Mouse (Mus musculus): ENCODE data around the gene Slc6a12. TPM values are rescaled to one million over a fixed set of nuclear protein-coding genes. Genes with fewer than 3 reads are reported as not detected.

The Slc6a12 gene
- total and polyA plus RNA-seq, 2 experiments from 2014 or later = 2.8 to 5.0 TPM

GRCm38 (mm10) chr6:121343771-121344123 lies 871 bp downstream of the Slc6a12 start:
- H3K36me3 ChIP-seq (ENCODE audit: insufficient read depth) = no peaks in the 10 kb centered on the region
- DNase-seq (no peak), ATAC-seq (no peak)
- H3K27ac ChIP-seq (ENCODE audit: low read depth, low read length) = no peak overlapping the region
- 0 out of 2 replicates have a peak, but pooled peaks cover 3% of the 10 kb centered on the region for H3K4me1 ChIP-seq (ENCODE audit: insufficient read depth)
- H3K4me3 ChIP-seq (ENCODE audit: low read depth, low read length) = no peak overlapping the region
- H3K9ac ChIP-seq = no peak overlapping the region
- WGBS = 76% methylated on average over 6 of the region's 6 CpGs
- no peaks in the 10 kb centered on the region for H3K9me3 ChIP-seq (ENCODE audit: low read length)
- no peak for TF ChIP-seq CTCF (IDR thresholded peaks at IDR 0.05; ENCODE audit: low read depth)
- H3K4me2 ChIP-seq (ENCODE audit: low read depth) = no peak overlapping the region
- no peaks in the 10 kb centered on the region for H3K27me3 ChIP-seq (ENCODE audit: insufficient read depth, low read length)

GRCm38 (mm10) chr6:121344329-121344728 lies 1.5 kb downstream of the Slc6a12 start:
- H3K36me3 ChIP-seq (ENCODE audit: insufficient read depth) = no peaks in the 10 kb centered on the region
- H3K27me3 ChIP-seq (ENCODE audit: insufficient read depth, low read length) = no peaks in the 10 kb centered on the region
- no peak overlapping the region for H3K9ac ChIP-seq
- 0 out of 2 replicates have a peak, but pooled peaks cover 3% of the 10 kb centered on the region for H3K4me1 ChIP-seq (ENCODE audit: insufficient read depth)
- no peak overlapping the region for H3K4me2 ChIP-seq (ENCODE audit: low read depth)
- no peak overlapping the region for H3K27ac ChIP-seq (ENCODE audit: low read depth, low read length)
- no peak for ATAC-seq
- no peak overlapping the region for H3K4me3 ChIP-seq (ENCODE audit: low read depth, low read length)
- TF ChIP-seq CTCF (IDR thresholded peaks at IDR 0.05; ENCODE audit: low read depth) = no peak
- DNase-seq = no peak
- 71% methylated on average over 5 of the region's 5 CpGs for WGBS
- H3K9me3 ChIP-seq (ENCODE audit: low read length) = no peaks in the 10 kb centered on the region

DNA sequence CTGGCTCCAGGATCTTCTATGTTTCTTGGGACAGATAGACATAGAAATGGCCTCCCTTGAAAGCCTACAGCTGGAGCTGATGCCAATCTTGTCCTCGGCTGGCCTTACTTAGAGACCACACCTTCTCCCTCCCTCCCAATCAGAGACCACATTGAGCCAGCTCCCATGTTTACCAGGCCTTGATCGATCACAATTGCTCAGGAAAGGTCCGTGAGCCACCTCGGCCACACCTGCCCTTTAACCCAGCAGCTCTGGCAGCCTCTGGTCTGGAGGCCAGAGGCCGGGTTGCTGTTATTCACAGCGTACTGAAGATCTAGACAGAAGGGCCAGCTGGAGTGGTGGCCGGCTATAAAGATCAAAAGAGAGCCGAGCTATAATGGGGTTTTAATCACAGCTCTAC lies 3.6 kb downstream of the Slc6a12 start:
- no peaks in the 10 kb centered on the region for H3K27me3 ChIP-seq (ENCODE audit: insufficient read depth, low read length)
- H3K9me3 ChIP-seq (ENCODE audit: low read length) = no peaks in the 10 kb centered on the region
- ATAC-seq (0 out of 2 replicates have a peak, but pooled peaks have one; percentile 18), DNase-seq (no peak)
- no peak for TF ChIP-seq CTCF (IDR thresholded peaks at IDR 0.05; ENCODE audit: low read depth)
- H3K27ac ChIP-seq (ENCODE audit: low read depth, low read length) = no peak overlapping the region
- 0 out of 2 replicates have a peak, but pooled peaks cover 3% of the 10 kb centered on the region for H3K4me1 ChIP-seq (ENCODE audit: insufficient read depth)
- H3K9ac ChIP-seq = no peak overlapping the region
- no peak overlapping the region for H3K4me3 ChIP-seq (ENCODE audit: low read depth, low read length)
- H3K36me3 ChIP-seq (ENCODE audit: insufficient read depth) = no peaks in the 10 kb centered on the region
- WGBS = 37% methylated on average over 8 of the region's 8 CpGs
- no peak overlapping the region for H3K4me2 ChIP-seq (ENCODE audit: low read depth)

GRCm38 (mm10) chr6:121352276-121352675 lies 9.4 kb downstream of the Slc6a12 start:
- Histone ChIP-seq H3K36me3 (ENCODE audit: insufficient read depth) (no peaks in the 10 kb centered on the region), H3K4me3 (ENCODE audit: low read depth, low read length) (no peak overlapping the region), H3K4me2 (ENCODE audit: low read depth) (no peak overlapping the region), H3K27ac (ENCODE audit: low read depth, low read length) (no peak overlapping the region), H3K9ac (no peak overlapping the region), H3K4me1 (ENCODE audit: insufficient read depth) (no peaks in the 10 kb centered on the region), H3K27me3 (ENCODE audit: insufficient read depth, low read length) (no peaks in the 10 kb centered on the region), H3K9me3 (ENCODE audit: low read length) (no peaks in the 10 kb centered on the region)
- ATAC-seq = no peak
- 10% methylated on average over 2 of the region's 2 CpGs for WGBS
- TF ChIP-seq CTCF (IDR thresholded peaks at IDR 0.05; ENCODE audit: low read depth) = no peak
- DNase-seq = no peak

- no peak for TF ChIP-seq CTCF (IDR thresholded peaks at IDR 0.05; ENCODE audit: low read depth)
- Histone ChIP-seq H3K36me3 (ENCODE audit: insufficient read depth) (no peaks in the 10 kb centered on the region), H3K27me3 (ENCODE audit: insufficient read depth, low read length) (no peaks in the 10 kb centered on the region), H3K9me3 (ENCODE audit: low read length) (no peaks in the 10 kb centered on the region), H3K4me2 (ENCODE audit: low read depth) (no peak overlapping the region), H3K4me3 (ENCODE audit: low read depth, low read length) (no peak overlapping the region), H3K9ac (no peak overlapping the region), H3K4me1 (ENCODE audit: insufficient read depth) (no peaks in the 10 kb centered on the region), H3K27ac (ENCODE audit: low read depth, low read length) (no peak overlapping the region)
- DNase-seq (no peak), ATAC-seq (no peak)
- WGBS = 91% methylated on average over 1 of the region's 1 CpGs
Observed at GRCm38 (mm10) chr6:121356041-121356440, 13.2 kb downstream of the Slc6a12 start.

- DNase-seq = no peak
- Histone ChIP-seq H3K9ac (no peak overlapping the region), H3K4me1 (ENCODE audit: insufficient read depth) (no peaks in the 10 kb centered on the region), H3K36me3 (ENCODE audit: insufficient read depth) (no peaks in the 10 kb centered on the region), H3K9me3 (ENCODE audit: low read length) (no peaks in the 10 kb centered on the region), H3K4me3 (ENCODE audit: low read depth, low read length) (no peak overlapping the region), H3K27ac (ENCODE audit: low read depth, low read length) (no peak overlapping the region), H3K27me3 (ENCODE audit: insufficient read depth, low read length) (no peaks in the 10 kb centered on the region), H3K4me2 (ENCODE audit: low read depth) (no peak overlapping the region)
- WGBS = 63% methylated on average over 6 of the region's 6 CpGs
- TF ChIP-seq CTCF (IDR thresholded peaks at IDR 0.05; ENCODE audit: low read depth) = no peak
- ATAC-seq = no peak
Observed at GRCm38 (mm10) chr6:121357232-121357631, 14.4 kb downstream of the Slc6a12 start.

- Histone ChIP-seq H3K4me1 (ENCODE audit: insufficient read depth) (no peaks in the 10 kb centered on the region), H3K27ac (ENCODE audit: low read depth, low read length) (no peak overlapping the region), H3K4me2 (ENCODE audit: low read depth) (no peak overlapping the region), H3K9ac (no peak overlapping the region), H3K36me3 (ENCODE audit: insufficient read depth) (no peaks in the 10 kb centered on the region), H3K4me3 (ENCODE audit: low read depth, low read length) (no peak overlapping the region), H3K27me3 (ENCODE audit: insufficient read depth, low read length) (no peaks in the 10 kb centered on the region), H3K9me3 (ENCODE audit: low read length) (no peaks in the 10 kb centered on the region)
- no peak for ATAC-seq
- 79% methylated on average over 6 of the region's 6 CpGs for WGBS
- TF ChIP-seq CTCF (IDR thresholded peaks at IDR 0.05; ENCODE audit: low read depth) = no peak
- DNase-seq = no peak
Observed at GRCm38 (mm10) chr6:121363061-121363460, 20.2 kb downstream of the Slc6a12 start.

- Histone ChIP-seq H3K4me1 (ENCODE audit: insufficient read depth) (no peaks in the 10 kb centered on the region), H3K9me3 (ENCODE audit: low read length) (no peaks in the 10 kb centered on the region), H3K4me3 (ENCODE audit: low read depth, low read length) (no peak overlapping the region), H3K9ac (no peak overlapping the region), H3K27ac (ENCODE audit: low read depth, low read length) (no peak overlapping the region), H3K27me3 (ENCODE audit: insufficient read depth, low read length) (no peaks in the 10 kb centered on the region), H3K36me3 (ENCODE audit: insufficient read depth) (no peaks in the 10 kb centered on the region), H3K4me2 (ENCODE audit: low read depth) (no peak overlapping the region)
- ATAC-seq (no peak), DNase-seq (no peak)
- TF ChIP-seq CTCF (IDR thresholded peaks at IDR 0.05; ENCODE audit: low read depth) = no peak
- 81% methylated on average over 4 of the region's 4 CpGs for WGBS
Observed at GRCm38 (mm10) chr6:121363956-121364355, 21.1 kb downstream of the Slc6a12 start.

Data from forebrain, postnatal 0 days (tissue).